30 mouse cellular contexts compared by ENCODE assay signal in the genomic region with DNA sequence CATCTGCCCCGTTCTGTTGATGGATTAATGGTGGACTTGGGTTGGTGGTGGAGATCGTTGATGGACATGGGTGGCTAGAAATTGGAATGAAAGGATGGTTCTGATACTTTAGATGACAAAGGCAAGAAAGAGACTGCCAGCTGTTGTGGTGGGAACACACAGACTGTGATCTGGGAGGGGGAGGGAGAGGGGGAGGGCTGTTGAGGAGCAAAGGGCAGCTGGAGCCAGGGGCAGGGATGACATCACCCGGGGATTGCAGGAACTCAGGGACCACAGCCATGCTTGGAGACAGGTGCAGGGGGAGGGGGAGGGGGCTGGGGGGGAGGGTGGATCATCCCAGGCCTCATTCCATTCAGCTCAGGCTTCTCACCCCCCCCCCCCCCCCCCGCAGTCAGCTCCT. TPM values are rescaled to one million over a fixed set of nuclear protein-coding genes. Genes with fewer than 3 reads are reported as not detected.
A peak's percentile ranks its signal among the peaks of the same experiment; 100 is the strongest.
DNase-seq lines count a peak whose midpoint lies in the region; ATAC-seq and TF ChIP-seq lines count a peak whose summit lies in the region.
"Had no signal": no experiment of that assay in that cellular context is flagged by ENCODE, and none has a peak within 500 bp of the region (broad histone marks: within the 10 kb centered on the region; RNA-seq: fewer than 3 reads in every experiment).

No protein-coding gene starts in this region.

- no peak for ATAC-seq in hindbrain, embryonic 12.5 days (ENCODE audit: low FRiP score)
- ATAC-seq: forebrain, embryonic 14.5 days; forebrain, postnatal 0 days; hindbrain, postnatal 0 days; inflammation-experienced regulatory T-cells, adult 6 months; intestine, postnatal 0 days; Patski had no signal

- TF ChIP-seq POLR2A in ES-Bruce4 (IDR thresholded peaks at IDR 0.05; ENCODE audit: insufficient read depth, low read length): no peak

- no peaks in the 10 kb centered on the region for H3K9me3 ChIP-seq in ES-Bruce4 (replicated peaks; ENCODE audit: control insufficient read depth, insufficient read depth, low read length, poor library complexity, severe bottlenecking)
- no peaks in the 10 kb centered on the region for H3K9me3 ChIP-seq in hindbrain, embryonic 12.5 days (replicated peaks)
- H3K9me3 ChIP-seq: embryonic facial prominence, embryonic 15.5 days; G1E; heart, embryonic 12.5 days; heart, embryonic 15.5 days; hindbrain, embryonic 10.5 days had no signal

- no peak overlapping the region for H3K4me3 ChIP-seq in C2C12 (ENCODE audit: insufficient read depth, poor library complexity, severe bottlenecking)
- no peak overlapping the region for H3K4me3 ChIP-seq in ES-Bruce4 (ENCODE audit: low read depth, low read length)
- no peak overlapping the region for H3K4me3 ChIP-seq in hindbrain, embryonic 12.5 days
- H3K4me3 ChIP-seq: heart, embryonic 12.5 days; heart, embryonic 15.5 days had no signal

- peaks cover 2% of the 10 kb centered on the region for H3K4me1 ChIP-seq in ES-Bruce4 (ENCODE audit: control insufficient read depth, insufficient read depth, low read length)
- peaks cover 21% of the 10 kb centered on the region for H3K4me1 ChIP-seq in hindbrain, embryonic 12.5 days

- intact Hi-C loops in gastrocnemius, postnatal 14 days (cut with DNase I; ENCODE audit: low total_unique reads): no loop called here

- 75% methylated on average over 3 of the region's 4 CpGs for WGBS in hindbrain, embryonic 12.5 days

- H3K9ac ChIP-seq in ES-Bruce4 (ENCODE audit: low read depth, poor library complexity, severe bottlenecking): 0 out of 2 replicates have a peak overlapping the region, but pooled peaks have one; percentile 13
- H3K9ac ChIP-seq in hindbrain, embryonic 12.5 days: no peak overlapping the region
- H3K9ac ChIP-seq: embryonic facial prominence, embryonic 15.5 days; forebrain, postnatal 0 days; heart, embryonic 12.5 days; heart, embryonic 15.5 days; hindbrain, embryonic 14.5 days had no signal

- H3K79me3 ChIP-seq in C2C12 (ENCODE audit: low read depth): peaks cover 4% of the 10 kb centered on the region

- DNase-seq in gastrocnemius, postnatal 14 days: peak; percentile 59
- DNase-seq in gastrocnemius, adult 18-20 months (ENCODE audit: low spot score): no peak
- peak; percentile 66 for DNase-seq in gastrocnemius, postnatal 25 days
- DNase-seq in cerebellum, adult 9-10 months: no peak
- DNase-seq in adrenal gland, postnatal 14 days: no peak
- DNase-seq: adrenal gland, postnatal 10 days; cerebellum, adult 11 months; cerebellum, adult 2 months; cerebellum, postnatal 10 days; cerebellum, postnatal 36 days; embryo, embryonic 11 days; forebrain, postnatal 0 days; heart, adult 18-20 months; heart, postnatal 10 days; heart, postnatal 36 days had no signal

- H3K4me2 ChIP-seq in hindbrain, embryonic 12.5 days (replicated peaks): no peak overlapping the region
- H3K4me2 ChIP-seq: heart, embryonic 15.5 days; hindbrain, embryonic 14.5 days had no signal

- H3K79me2 ChIP-seq in C2C12 (ENCODE audit: control insufficient read depth, insufficient read depth): peaks cover 12% of the 10 kb centered on the region

- TF ChIP-seq EP300 in ES-Bruce4 (IDR thresholded peaks at IDR 0.05; ENCODE audit: insufficient read depth, low read depth, low read length): no peak

- H3ac ChIP-seq in C2C12 (ENCODE audit: control insufficient read depth, insufficient read length, low read depth): no peak overlapping the region

- no peaks in the 10 kb centered on the region for H3K27me3 ChIP-seq in C2C12 (ENCODE audit: control insufficient read depth, insufficient read depth, insufficient read length)
- H3K27me3 ChIP-seq in ES-Bruce4 (ENCODE audit: control insufficient read depth, insufficient read depth, low read length, poor library complexity, severe bottlenecking): no peaks in the 10 kb centered on the region
- H3K27me3 ChIP-seq in hindbrain, embryonic 12.5 days: peaks cover 5% of the 10 kb centered on the region; the same call in 1 of the 2 replicates
- H3K27me3 ChIP-seq: embryonic facial prominence, embryonic 15.5 days; heart, embryonic 15.5 days had no signal

- H3K27ac ChIP-seq in ES-Bruce4 (ENCODE audit: insufficient read depth, low read length): no peak overlapping the region
- no peak overlapping the region for H3K27ac ChIP-seq in hindbrain, embryonic 12.5 days
- H3K27ac ChIP-seq: heart, embryonic 15.5 days; hindbrain, embryonic 14.5 days; hindbrain, postnatal 0 days had no signal

- TF ChIP-seq CTCF in C2C12 (IDR thresholded peaks at IDR 0.05; ENCODE audit: control insufficient read depth, insufficient read depth, insufficient read length) (no peak), ES-Bruce4 (IDR thresholded peaks at IDR 0.05; ENCODE audit: low read depth, low read length) (no peak)

- no peaks in the 10 kb centered on the region for H3K36me3 ChIP-seq in C2C12 (ENCODE audit: control insufficient read depth, insufficient read depth)
- H3K36me3 ChIP-seq in ES-Bruce4 (ENCODE audit: control insufficient read depth, insufficient read depth, low read length, poor library complexity, severe bottlenecking): no peaks in the 10 kb centered on the region
- no peaks in the 10 kb centered on the region for H3K36me3 ChIP-seq in hindbrain, embryonic 12.5 days
- H3K36me3 ChIP-seq: embryonic facial prominence, embryonic 15.5 days; heart, embryonic 12.5 days; heart, embryonic 15.5 days; hindbrain, embryonic 10.5 days had no signal

TF ChIP-seq in C2C12, 6 proteins besides CTCF, POLR2A, EP300 and RAD21:
- TF ChIP-seq MYOD1 (IDR thresholded peaks at IDR 0.05; ENCODE audit: control insufficient read depth, insufficient read length, low read depth): peak; percentile 78
- TF ChIP-seq USF1 (IDR thresholded peaks at IDR 0.05; ENCODE audit: low read depth): no peak
TF ChIP-seq in C2C12: peak in this region for 1.

RNA-seq across cellular contexts. Expression of gene Actn3, which starts 1.5 kb away (rescaled TPM):
- total RNA-seq in gastrocnemius, postnatal 14 days (2021): 1,000 to 10,000 TPM; 5,946 to 6,289 TPM
- 1,000 to 10,000 TPM; 7,595 to 9,342 TPM for total RNA-seq in gastrocnemius, adult 18-20 months (2021)
- polyA plus RNA-seq in C2C12 (2012; fragmentation: generic; extraction: Trizol) (20.8 TPM), ES-Bruce4 (2011; ENCODE audit: insufficient read depth, insufficient read length, low read depth, missing spikeins) (4.5 and 4.8 TPM in 2 replicates)
- 1,000 to 10,000 TPM; 7,181 to 7,860 TPM for total RNA-seq in gastrocnemius, postnatal 25 days (2021)
- total RNA-seq in adrenal gland, postnatal 14 days (2021): 0.67 and 1.4 TPM in 2 replicates
- 2.6 and 4.2 TPM in 2 replicates for polyA plus RNA-seq in hindbrain, embryonic 12.5 days (2016; fragmentation: Nextera tagmentation; extraction: Ambion mirVana)

RNA-seq across cellular contexts. Expression of gene Zdhhc24, which starts 2.2 kb away (rescaled TPM):
- total RNA-seq in gastrocnemius, postnatal 14 days (2021): 1 to 10 TPM; 3.3 to 3.7 TPM
- total RNA-seq in gastrocnemius, adult 18-20 months (2021): 1 to 10 TPM; 2.0 to 2.3 TPM
- polyA plus RNA-seq in C2C12 (2012; fragmentation: generic; extraction: Trizol): 5.4 TPM
- polyA plus RNA-seq in ES-Bruce4 (2011; ENCODE audit: insufficient read depth, insufficient read length, low read depth, missing spikeins): 8.2 and 10.3 TPM in 2 replicates
- total RNA-seq in gastrocnemius, postnatal 25 days (2021): 1 to 10 TPM; 2.4 to 2.8 TPM
- total RNA-seq in adrenal gland, postnatal 14 days (2021): 15.1 and 17.2 TPM in 2 replicates
- polyA plus RNA-seq in hindbrain, embryonic 12.5 days (2016; fragmentation: Nextera tagmentation; extraction: Ambion mirVana): 21.1 and 21.4 TPM in 2 replicates

RNA-seq across cellular contexts. Expression of gene Ctsf, which starts 21.3 kb away (rescaled TPM):
- 10 to 100 TPM; 29.5 to 38.2 TPM for total RNA-seq in gastrocnemius, postnatal 14 days (2021)
- total RNA-seq in gastrocnemius, adult 18-20 months (2021): 10 to 100 TPM; 26.6 to 30.1 TPM
- polyA plus RNA-seq in C2C12 (2012; fragmentation: generic; extraction: Trizol) (1.2 TPM), ES-Bruce4 (2011; ENCODE audit: insufficient read depth, insufficient read length, low read depth, missing spikeins) (13.5 and 13.6 TPM in 2 replicates)
- 10 to 100 TPM; 28.4 to 41.6 TPM for total RNA-seq in gastrocnemius, postnatal 25 days (2021)
- total RNA-seq in adrenal gland, postnatal 14 days (2021): 261 and 277 TPM in 2 replicates
- polyA plus RNA-seq in hindbrain, embryonic 12.5 days (2016; fragmentation: Nextera tagmentation; extraction: Ambion mirVana): 56.3 and 57.4 TPM in 2 replicates

RNA-seq across cellular contexts. Expression of gene Bbs1, which starts 30.2 kb away (rescaled TPM):
- total RNA-seq in gastrocnemius, postnatal 14 days (2021): 1 to 10 TPM; 3.0 to 3.1 TPM
- 1 to 10 TPM; 1.7 to 2.0 TPM for total RNA-seq in gastrocnemius, adult 18-20 months (2021)
- polyA plus RNA-seq in C2C12 (2012; fragmentation: generic; extraction: Trizol): 2.2 TPM
- 3.9 and 5.3 TPM in 2 replicates for polyA plus RNA-seq in ES-Bruce4 (2011; ENCODE audit: insufficient read depth, insufficient read length, low read depth, missing spikeins)
- 1 to 10 TPM; 1.6 to 2.6 TPM for total RNA-seq in gastrocnemius, postnatal 25 days (2021)
- 10.3 and 11.0 TPM in 2 replicates for total RNA-seq in adrenal gland, postnatal 14 days (2021)
- 7.2 and 9.8 TPM in 2 replicates for polyA plus RNA-seq in hindbrain, embryonic 12.5 days (2016; fragmentation: Nextera tagmentation; extraction: Ambion mirVana)

RNA-seq across cellular contexts. Expression of gene Ccdc87, which starts 37.1 kb away (rescaled TPM):
- total RNA-seq in gastrocnemius, postnatal 14 days (2021): not detected
- total RNA-seq in gastrocnemius, adult 18-20 months (2021): not detected
- polyA plus RNA-seq in C2C12 (2012; fragmentation: generic; extraction: Trizol): 0.02 TPM
- polyA plus RNA-seq in ES-Bruce4 (2011; ENCODE audit: insufficient read depth, insufficient read length, low read depth, missing spikeins): 0.27 TPM in 1 of 2 replicates, not detected in the other
- total RNA-seq in gastrocnemius, postnatal 25 days (2021): not detected
- 0.19 TPM in 2 replicates for total RNA-seq in adrenal gland, postnatal 14 days (2021)
- polyA plus RNA-seq in hindbrain, embryonic 12.5 days (2016; fragmentation: Nextera tagmentation; extraction: Ambion mirVana): 0.35 and 0.40 TPM in 2 replicates
- total RNA-seq: heart, postnatal 10 days; heart, postnatal 36 days had no signal
- polyA plus RNA-seq: embryonic facial prominence, embryonic 11.5 days; G1E; heart, embryonic 12.5 days; inflammation-experienced regulatory T-cells, adult 6 months; intestine, postnatal 0 days had no signal

Comparison
In these comparisons a context has a peak if more than half of its experiments do, and no peak if none do; other contexts are left out.
1. DNase-seq: peak in gastrocnemius, postnatal 14 days (single experiment) and gastrocnemius, postnatal 25 days (single experiment); none in gastrocnemius, adult 18-20 months (single experiment), cerebellum, adult 9-10 months (single experiment) and adrenal gland, postnatal 14 days (single experiment).
2. RNA of gene Actn3, which starts 1.5 kb away (total RNA-seq): 7,595 to 9,342 TPM in gastrocnemius, adult 18-20 months, 7,181 to 7,860 TPM in gastrocnemius, postnatal 25 days and 5,946 to 6,289 TPM in gastrocnemius, postnatal 14 days; 0.67 to 1.4 TPM in adrenal gland, postnatal 14 days; every median in the first group is over 1,000 times any median in the second.